Mouse (Mus musculus) liver, embryonic 14.5 days (tissue): ENCODE measurements around the gene Cnot10.

ENCODE experiments used
- CTCF ChIP-seq: IDR thresholded peaks from 2 replicates; pipeline ENCODE4 v1.5.1; 2016; ENCODE audit warnings: antibody characterized with exemption, low read depth, control low read depth
- EP300 ChIP-seq: IDR thresholded peaks from 2 replicates; pipeline ENCODE4 v1.6.1; 2016; ENCODE audit warnings: antibody characterized with exemption, low read depth

DNA sequence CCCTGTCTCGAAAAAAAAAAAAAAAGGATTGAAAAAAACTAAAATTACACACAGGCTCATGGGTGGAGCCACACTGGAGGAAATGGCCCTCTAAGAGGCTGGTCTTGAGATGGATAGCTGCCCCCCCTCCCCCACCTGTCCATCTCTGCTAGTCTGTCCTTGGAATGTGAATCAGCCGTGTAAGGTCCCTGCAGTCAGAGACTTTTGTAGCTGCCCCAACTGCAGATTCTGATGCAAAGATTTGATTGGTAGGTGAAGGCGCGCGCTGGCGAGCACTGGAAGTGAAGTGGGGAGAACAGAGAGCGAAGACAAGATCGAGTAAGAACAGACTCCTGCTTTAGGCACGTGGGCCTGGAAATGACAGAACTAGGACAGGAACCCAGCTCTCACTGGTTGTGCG lies 26.9 kb upstream of the Cnot10 start:
- TF ChIP-seq CTCF, result no peak
- TF ChIP-seq EP300, result no peak
